Mouse (Mus musculus): ENCODE measurements around the gene Helz2. TPM values are rescaled to one million over a fixed set of nuclear protein-coding genes. Genes with fewer than 3 reads are reported as not detected.

The Helz2 gene
- total RNA-seq (2021) = 1 to 10 TPM; 2.6 to 3.1 TPM
- long read RNA-seq, experiment 1, partial matches to known transcripts = 2 of 2 reads
- long read RNA-seq, experiment 1, other reads (novel, unspliced or antisense) = 0 of 2 reads
- long read RNA-seq, experiment 2, partial matches to known transcripts = 1 of 1 reads
- long read RNA-seq, experiment 2, other reads (novel, unspliced or antisense) = 0 of 1 reads

DNA sequence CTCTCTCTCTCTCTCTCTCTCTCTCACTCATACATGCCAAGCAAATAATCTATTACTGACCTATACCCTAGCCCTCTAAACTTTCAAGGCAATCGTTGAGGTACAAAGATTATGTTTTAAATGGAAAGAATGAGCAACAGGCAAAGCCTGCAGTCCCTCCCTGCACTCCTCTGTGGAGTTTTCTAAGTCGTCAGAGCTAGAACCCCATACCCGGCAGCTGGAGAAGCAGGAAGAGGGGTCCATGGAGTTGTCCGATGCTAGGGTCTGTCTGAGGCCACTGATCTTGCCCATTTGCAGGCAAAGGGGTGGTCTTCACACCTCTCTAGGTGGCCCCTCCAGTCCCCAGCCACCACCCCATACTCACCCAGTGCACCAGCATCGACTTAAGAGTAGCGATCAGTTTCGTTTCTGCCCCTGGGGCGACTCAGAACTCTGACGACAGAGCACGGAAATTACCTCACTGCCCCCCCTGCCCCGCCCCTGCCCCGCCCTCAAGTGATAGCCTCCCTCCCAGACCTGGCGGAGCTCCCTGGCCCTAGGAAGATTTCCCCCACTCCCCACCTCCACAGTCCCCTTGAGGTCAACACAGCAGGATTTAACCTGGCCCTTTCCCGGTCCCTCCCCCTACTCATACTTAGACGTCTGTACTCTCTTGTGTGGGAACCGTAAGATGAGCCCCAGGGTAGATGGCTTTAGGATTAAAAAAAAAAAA is at the start of gene Helz2:
Gene Helz2, minus strand, starts transcription at position 426 of the 712 bp plus-strand sequence.
- peak; percentile 42 for DNase-seq (ENCODE audit: low spot score)

DNA sequence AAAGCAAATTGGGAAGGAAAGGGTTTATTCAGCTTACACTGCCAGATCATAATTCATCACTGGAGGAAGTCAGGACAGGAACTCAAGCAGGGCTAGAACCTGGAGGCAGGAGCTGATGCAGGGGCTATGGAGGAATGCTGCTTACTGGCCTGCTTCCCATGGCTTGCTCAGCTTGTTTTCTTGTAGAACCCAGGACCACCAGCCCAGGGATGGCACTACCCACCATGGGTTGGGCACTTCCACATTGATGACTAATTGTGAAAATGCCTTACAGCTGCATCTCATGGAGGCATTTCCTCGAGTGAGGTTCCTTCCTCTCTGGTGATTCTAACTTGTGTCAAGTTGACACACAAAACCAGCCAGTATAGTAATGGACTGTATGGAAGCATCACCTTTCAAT is 49.1 kb upstream of the Helz2 start:
- DNase-seq (ENCODE audit: low spot score) = no peak

DNA sequence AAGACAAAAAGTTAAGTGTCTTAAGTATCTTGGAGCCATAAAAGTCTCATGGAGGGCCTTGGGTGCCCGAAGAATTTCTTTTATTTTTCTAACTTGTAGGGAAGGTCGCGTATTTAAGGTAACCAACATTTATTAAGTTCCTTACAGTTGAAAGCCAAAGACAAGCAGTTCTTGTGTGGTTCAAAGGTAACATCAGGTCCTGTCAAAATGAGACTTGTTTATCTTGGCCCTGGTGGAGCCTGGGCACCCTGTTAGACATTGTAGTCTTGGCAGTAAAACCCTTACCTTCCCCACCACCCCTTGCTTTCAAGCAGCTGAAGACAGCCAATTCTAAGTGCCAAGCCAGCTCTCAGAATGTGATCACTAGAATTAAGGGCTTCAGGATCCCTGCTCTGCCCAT is 46.9 kb upstream of the Helz2 start:
- DNase-seq (ENCODE audit: low spot score) = no peak

DNA sequence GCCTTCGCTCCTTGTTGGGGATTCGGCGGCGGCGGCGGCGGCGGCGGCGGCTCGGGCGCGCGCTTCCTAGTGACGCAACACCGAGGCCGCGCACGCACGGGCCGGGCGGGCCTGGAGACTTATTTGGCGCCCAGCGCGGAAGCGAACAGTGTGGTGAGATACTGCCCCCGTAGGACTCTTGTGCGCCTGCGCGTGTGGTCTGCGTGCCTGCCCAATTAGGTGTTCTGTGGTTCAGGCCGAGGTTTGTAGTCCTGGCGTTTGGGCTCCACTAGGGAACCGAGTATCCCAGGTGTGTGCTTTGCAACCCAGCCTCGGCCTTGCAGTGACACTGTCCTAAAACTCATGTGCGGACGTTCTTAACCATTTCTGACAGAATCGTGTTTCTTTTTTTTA is 46.1 kb upstream of the Helz2 start, which contains the start of gene Gmeb2:
Gene Gmeb2, minus strand, starts transcription at position 78 of the 393 bp plus-strand sequence.
- peak; percentile 93 for DNase-seq (ENCODE audit: low spot score)

DNA sequence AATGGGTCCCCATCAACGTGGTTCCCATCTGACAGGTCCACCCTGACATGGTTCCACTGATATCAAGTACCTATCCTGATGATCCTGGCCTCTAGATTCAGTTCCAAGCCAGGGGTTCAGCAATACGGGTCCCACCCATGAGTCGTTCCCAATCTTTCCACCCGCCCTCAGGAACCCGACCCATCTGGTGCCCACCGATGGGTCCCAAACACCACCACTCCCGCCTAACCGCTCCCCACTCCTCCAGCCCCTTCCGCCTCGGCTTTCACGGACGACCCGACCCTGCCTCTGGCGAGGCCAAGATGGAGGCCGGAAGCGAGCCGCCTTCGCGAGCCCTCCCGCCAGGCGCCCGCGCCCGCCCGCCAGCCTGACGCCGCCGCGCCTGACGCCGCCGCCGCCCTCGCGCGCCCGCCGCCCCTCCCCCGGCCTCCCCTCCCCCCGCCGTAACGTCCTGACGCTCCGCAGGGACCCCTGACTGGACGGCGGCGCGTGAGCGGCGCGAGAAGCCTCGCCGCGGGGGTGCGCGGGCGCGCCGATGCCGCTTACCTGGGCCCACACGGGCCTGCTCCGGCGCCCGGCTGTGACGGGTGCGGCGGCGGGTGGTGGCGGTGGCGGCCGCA is 45.6 kb upstream of the Helz2 start:
- peak; percentile 77 for DNase-seq (ENCODE audit: low spot score)

DNA sequence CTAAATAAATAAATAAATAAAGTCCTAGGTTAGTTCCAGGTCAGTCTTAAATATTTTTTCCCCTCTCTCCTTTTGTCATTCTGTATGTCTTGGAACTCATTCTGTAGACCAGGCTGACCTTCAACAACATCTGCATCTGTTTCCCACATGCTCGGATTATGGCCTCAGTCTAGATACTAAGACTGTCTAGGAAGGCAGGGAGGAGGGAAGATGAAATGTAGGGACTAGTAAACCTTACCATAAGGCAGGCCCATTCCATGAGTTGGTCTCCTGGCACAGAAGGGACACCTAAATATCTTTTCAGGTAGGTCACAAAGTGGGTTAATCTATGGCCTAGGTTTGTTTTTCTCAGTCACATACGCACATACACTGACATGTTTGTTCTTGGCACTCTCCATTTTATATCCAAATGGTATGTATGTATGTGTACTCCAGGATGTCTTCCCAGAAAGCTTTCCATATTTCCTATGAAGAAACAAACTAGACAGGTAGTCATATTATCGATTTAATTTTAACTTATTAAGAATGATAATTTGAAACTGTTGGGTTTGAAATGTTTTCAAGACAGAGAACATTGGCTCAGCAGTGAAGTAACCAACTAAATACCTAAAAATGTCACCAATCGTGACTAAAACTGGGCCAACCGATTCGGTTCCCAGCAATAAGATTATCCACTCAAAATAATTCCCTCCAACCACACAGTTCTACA is 45.0 kb upstream of the Helz2 start:
- DNase-seq (ENCODE audit: low spot score) = no peak

DNA sequence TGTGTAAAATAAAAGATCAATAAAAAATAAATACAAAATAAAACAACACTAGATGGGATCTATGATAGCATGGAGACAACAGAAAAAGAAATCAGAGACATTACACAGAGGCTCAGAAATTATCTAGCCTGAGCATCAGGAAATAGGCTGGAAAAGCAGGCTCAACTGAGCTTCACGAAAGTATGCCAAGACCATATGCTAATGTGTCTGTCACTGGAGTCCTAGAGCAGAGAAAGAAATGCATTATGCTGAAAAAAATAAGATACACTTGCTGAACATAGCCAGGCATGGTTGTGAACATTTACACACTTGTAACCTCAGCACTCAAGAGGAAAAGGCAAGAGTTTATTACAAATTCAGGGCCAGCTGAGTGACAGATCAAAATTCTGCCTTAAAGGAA is 38.1 kb upstream of the Helz2 start:
- DNase-seq (ENCODE audit: low spot score) = no peak

DNA sequence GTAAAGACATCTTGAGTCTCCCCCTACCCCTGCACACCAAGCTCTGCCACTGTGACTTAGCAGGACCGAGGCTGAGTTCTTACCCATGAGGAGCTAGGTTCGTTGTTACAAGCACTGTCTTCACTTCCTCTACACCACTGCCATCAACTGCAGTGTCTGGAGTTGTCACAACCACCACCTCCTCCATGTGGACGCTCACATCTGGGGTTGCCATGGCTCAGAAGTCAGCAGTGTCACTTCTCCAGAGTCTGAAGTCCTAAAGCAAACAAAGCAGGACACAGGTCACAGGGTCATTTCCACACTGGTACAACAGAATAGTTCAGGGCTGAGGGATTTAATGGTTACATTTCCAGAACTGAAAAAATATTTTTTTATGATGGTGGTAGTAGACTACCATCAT is 36.0 kb upstream of the Helz2 start:
- DNase-seq (ENCODE audit: low spot score) = no peak

DNA sequence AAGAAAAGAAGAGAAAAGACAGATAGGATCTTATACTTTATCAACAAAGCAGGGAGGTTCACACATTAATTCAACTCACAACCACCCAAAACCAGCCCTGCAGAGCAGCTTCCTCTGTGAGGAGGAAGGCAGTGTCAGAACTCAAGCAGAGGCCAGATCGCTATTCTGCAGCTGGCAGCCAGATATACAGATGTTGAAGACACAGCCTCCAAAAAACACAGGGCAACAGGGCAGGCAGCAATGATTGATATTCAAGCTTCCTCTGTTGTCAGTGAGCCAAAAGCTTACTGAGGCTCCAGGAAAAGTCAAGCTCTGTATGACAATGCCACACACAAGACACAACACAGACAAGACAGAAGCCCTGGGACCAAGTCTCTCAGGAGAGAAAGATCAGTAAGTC is 34.9 kb upstream of the Helz2 start:
- DNase-seq (ENCODE audit: low spot score) = no peak

DNA sequence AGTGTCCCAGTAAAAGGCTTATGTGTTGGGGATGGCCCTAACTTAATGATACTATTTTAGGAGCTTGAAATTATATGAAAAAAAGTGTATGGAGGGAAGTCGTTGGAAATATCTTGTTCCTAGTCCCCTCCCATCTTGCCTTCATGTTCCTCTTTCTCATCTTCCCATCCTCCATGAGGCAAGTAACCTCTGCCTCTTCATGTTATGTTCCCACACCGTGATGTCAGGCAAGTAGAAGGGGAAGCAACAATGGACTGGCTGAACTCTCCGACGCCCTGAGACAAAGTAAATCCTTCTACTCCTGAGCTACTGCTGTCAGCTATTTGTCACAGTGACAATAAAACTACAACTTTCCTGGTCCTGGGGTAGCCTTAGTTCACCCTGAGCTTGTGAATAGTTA is 32.8 kb upstream of the Helz2 start:
- DNase-seq (ENCODE audit: low spot score) = no peak

DNA sequence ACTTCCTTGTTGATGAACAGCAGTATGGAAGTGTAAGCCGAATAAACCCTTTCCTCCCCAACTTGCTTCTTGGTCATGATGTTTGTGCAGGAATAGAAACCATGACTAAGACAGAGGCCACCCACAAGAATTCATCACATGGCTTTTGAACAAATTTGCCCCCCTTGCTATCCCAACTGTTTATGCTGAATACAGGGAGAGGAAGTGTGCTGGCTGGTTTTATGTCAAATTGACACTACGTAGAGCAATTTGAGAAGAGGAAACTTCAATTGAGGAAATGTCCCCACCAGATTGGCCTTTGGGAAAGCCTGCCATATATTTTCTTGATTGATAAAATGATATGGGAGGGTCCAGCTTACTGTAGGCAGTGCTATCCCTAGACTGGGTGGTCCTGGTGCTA is 32.0 kb upstream of the Helz2 start:
- DNase-seq (ENCODE audit: low spot score) = no peak

DNA sequence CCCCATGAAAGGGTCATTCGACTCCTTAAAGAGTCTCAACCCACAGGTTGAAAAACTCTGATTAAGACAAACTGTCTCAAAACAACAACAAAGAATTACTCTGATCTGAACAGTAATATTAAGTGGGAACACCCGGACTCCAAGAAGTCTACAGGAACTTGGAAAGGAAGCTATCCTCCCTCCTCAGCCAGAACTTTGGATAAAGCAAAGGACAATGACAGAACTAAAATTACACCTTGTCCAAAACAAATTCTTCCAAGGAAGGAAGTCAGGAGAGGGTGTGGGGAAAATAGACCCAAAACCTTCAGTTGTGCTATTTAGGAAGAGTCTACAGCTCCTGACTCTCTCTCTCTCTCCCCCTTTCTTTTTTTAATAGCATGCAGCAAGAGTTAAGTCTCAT is 30.3 kb upstream of the Helz2 start:
- DNase-seq (ENCODE audit: low spot score) = no peak

DNA sequence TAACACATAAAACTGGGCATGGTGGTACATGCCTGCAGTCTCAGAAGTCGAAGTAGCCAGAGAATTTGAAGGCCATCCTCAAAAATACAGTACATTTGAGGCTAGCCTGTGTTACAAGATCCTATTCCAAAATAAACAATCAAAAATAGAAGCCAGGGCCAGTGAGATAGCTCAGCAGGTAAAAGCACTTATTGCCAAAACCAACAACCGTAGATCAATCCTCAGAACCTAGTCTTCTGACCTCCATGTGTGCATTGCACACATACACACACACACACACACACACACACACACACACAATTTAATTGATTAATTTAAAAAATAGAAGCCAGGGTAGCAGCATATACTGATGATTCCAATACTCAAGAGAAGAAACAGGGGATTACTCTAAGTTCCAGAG is 25.0 kb upstream of the Helz2 start:
- no peak for DNase-seq (ENCODE audit: low spot score)

DNA sequence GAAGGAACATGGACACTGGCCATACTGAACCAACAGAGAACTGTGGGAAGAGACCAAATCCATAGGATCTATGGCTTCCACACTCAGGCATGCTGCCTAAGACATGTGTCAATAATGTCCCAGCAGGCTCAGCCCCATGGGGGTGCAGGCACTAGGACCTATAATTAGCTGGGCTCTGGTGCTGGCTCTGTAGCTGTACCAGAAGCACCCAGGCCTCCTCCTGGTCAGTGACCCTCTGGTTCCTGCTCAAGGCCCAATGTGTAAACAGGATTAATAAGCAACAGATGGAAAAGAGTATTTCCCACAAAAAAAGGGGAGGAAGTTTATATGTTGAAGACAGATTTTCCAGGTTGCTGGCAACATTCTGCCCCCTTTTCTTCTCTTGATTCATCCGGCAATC is 11.4 kb upstream of the Helz2 start:
- no peak for DNase-seq (ENCODE audit: low spot score)

DNA sequence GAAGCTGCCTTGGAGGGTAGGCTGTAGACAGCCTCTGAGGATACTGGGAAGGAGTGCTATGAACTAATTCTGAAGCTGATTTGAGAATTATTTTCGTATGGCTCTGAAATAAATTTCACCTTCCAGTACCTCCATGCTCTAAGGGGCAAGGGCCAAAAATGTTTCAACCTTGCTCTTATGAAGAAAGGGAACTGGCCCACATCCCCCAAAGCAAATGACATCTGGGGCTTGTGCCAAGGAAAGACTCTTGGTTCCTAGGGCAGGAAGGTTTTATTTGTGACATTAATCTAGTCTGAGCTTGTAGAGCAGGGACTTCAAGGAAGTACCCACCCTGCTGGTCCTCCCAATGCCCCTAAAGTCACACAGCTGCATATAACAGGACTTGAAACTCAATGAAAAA is 10.0 kb upstream of the Helz2 start:
- no peak for DNase-seq (ENCODE audit: low spot score)

DNA sequence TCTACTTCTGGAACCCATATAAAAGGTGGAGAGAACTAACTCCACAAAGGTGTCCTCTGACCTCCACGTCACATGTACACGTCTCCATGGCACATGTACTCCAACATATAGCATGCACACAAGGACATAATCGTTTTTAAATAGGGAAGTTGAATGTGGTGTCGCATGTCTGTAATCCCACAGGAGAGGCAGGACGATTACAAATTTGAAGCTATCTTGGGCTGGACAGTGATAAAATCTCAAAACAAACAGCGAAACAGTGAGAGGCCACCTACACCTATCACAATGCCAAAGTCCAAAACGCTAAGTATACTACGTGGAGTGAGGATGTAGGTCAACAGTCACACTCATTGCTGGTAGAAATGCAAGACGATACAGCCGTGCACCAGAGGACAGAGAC is 7.4 kb upstream of the Helz2 start:
- DNase-seq (ENCODE audit: low spot score) = no peak

DNA sequence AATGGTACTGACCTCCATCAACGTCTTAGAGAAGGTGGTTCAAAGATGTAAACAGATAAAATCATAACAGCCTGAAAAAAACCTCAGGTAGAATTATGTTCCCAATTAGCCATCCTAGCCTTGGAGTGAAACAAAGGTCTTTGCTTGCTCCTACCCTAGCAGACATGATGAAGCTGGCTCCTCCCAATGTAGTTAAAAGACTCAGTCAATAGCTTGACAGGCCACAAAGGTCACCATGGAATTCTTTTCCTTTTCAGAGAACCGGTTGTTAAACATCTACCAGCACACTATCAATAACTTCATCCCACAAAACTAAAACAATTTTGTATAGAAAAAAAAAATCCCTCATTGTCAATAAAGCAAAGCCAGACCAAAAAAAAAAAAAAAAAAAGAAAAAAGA is 3.2 kb upstream of the Helz2 start:
- DNase-seq (ENCODE audit: low spot score) = no peak

DNA sequence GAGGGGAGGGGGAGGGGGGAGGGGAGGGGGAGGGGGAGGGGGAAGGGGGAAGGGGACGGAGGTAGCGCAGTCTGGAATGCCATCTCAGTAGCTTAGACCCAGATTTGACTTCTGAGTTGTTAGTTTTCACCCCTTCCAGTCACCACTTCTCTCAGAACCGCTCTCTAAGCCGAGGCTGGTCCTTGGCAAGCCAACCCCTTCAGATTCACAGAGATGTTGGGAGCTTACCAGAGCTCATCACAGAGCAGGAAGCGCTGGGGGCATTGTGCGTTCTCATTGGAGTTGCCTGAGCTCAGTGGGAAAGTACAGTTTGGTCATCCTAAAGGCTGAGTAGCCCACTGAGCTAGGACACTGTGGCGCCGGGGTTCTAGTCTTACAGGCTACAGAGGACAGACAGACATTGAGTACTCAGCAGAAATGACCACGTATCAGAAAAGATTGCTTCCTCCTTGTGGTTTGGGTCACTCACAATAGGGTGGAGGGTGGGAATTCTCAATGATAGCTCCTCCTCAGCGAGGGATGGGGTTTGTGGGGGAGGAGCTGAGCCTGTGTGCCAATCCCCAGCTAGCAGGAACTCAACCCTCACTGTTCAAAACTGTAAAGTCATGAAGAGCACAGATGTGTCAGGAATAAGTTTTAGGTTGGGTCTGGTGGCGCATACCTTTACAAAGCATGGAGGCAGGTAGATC is 2.0 kb upstream of the Helz2 start:
- DNase-seq (ENCODE audit: low spot score) = peak; percentile 51

DNA sequence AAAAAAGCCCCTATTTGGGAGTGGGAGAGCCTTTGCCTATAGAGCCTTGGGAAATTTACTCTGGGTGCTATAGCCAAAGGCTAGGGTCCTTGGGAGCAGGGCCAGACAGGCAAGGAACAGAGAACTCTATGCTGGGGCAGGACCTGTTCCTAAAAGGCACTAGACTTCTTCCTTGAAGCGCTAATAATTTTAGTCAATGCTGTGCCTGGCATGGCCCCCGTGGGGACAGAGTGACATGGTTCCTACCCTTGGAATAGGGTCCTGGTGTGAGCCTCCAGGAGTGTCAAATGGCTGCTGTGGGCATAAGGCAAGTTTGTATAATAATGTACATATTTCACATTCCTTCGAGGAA is 463 bp upstream of the Helz2 start:
- DNase-seq (ENCODE audit: low spot score) = no peak

DNA sequence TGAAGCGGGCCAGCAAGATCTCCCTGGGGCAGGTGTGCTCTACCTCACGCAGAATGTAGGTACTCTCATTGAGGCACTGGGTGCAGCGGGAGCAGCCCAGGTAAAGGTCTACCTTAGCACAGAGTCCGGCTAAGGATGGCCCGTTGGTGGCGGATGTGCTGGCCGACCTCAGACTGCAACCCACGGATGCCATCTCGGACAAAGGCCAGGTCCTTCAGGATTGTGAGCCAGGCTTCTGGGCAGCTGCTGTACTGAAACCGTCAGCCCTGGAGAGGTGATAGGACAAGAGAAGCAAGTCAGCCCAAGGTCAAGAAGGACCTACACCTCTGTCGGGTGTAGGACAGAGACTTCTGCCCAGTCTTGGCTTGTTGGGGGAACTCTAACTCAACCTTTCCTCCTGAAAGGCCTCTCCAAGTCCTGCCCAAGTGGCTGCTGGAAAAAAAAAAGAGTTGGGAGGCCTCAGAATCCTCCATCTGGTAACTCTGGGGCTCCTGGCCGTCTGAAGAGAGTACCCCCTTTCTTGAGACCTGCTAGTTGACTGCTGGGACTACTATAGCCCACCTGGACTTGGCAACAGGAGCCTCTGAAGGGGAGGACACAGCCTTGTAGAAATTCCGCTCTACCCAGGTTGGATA is 904 bp downstream of the Helz2 start:
- no peak for DNase-seq (ENCODE audit: low spot score)

DNA sequence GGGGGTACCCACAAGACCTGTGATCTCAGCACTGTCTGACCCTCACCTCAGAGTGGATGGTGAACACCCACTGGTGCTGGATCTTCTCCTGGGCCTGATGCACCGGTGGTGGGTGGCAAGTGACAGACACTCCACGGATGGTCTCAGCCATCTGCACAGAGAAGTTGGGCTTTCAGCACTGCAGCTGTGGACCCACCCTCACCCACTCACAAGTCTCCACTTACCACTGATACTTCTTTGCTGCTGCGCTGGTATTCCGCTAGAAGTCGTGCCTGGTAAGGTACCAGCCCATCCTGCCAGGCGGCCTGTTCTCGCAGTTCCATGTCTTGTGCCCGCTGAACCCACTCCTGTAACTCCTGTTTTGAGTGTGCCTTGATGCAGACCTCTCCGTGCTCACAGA is 2.6 kb downstream of the Helz2 start:
- no peak for DNase-seq (ENCODE audit: low spot score)

DNA sequence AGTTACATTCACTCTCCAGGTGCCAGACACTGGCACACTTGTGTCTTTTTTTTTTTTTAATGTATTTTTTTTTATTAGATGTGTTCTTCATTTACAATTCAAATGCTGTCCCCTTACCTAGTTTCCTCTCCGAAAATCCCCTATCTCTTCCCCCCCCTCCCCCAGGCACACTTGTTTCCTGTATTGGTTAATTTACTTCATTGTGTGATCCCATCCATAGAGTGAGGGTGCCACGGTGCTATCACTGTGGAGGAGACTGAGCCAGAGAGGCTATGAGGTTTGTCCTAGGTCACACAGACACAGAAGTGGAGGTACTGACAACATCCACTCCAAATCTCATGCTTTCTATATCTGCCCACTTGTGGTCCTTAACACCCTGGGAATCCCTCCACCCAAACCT is 3.0 kb downstream of the Helz2 start:
- DNase-seq (ENCODE audit: low spot score) = no peak
